Mouse (Mus musculus) mouse embryonic stem cell (cell line): ENCODE measurements around the gene Usp24.

Experiments
- in situ Hi-C, 2 experiments: fragments of 300-500 bp; cut with MboI; formaldehyde crosslinking; loops; 1 replicate in 1 of 2; 3 replicates in 1 of 2; pipeline ENCODE4 v1.14.3; 2019 to 2020; ENCODE audit warnings: low sequenced_read_pairs in 2 of 2, low pct_unique_long_range_greater_than_20kb in 1 of 2, mixed read lengths in 1 of 2; ENCODE audit not compliant: unreplicated experiment in 1 of 2

Usp24 gene

GRCm38 (mm10) chr4:106389908-106390307, 73.9 kb downstream of the Usp24 start:
- in situ Hi-C loops = no loop called here

GRCm38 (mm10) chr4:106409621-106410020, 93.6 kb downstream of the Usp24 start:
- in situ Hi-C loops = no loop called here

GRCm38 (mm10) chr4:106419256-106419655, 103.2 kb downstream of the Usp24 start:
- in situ Hi-C loops = no loop called here

DNA sequence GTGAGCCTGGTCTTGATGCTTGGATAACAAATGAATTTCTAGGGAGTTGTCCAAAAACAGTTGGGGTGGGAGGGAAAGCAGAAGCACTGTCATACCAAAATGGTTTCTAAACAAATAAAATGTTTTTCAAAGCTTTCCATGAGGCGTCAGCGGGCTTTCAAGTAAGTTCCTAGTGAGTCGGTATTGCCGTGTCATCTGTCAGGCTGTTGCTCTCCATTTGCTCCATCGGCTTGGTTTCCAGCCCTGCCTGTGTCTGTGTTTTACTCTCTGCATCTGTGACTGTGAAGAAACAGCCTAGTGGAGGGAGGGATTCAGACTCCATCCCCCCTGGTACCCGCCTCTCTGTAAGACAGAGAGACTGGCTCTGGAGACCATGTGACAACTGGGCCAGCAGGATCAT, 103.8 kb downstream of the Usp24 start:
- in situ Hi-C loops = no loop called here

DNA sequence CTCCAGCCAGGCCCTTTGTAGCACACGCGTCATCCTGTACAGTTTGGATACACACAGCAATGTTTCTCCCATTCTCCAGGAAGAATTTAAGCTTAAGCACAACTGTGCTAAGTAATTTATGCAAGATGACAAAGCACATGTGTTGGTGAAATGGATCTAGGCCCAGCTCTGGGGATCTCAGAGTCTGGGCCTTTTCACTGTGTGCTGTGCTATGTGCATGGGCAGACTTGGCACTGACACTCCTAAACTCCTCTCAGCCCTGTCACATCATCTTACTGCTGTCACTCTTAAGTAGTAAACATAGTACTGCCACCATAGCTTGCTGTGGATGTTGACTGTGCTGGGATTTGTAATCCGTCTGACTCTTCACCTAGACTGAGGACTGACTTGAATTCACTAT, 106.6 kb downstream of the Usp24 start:
- in situ Hi-C loops = no loop called here

DNA sequence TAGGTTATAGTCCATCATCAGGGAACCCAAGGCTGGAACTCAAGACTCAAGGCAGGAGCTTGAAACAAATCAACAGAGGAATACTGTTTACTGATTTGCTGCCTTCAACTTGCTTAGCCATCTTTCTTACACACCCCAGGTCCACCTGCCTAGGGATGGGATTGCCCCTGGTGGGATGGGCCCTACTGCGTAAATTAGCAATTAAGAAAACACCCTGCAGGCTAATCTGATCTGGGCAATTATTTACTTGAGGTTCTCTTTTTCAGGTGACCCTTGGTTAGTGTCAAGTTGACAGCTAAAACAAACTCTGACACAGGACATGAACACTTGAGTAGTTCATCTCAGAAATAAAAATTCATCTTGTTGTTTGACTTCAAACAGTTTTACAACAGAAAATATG, 108.5 kb downstream of the Usp24 start:
- in situ Hi-C loops = no loop called here

GRCm38 (mm10) chr4:106426286-106426685, 110.3 kb downstream of the Usp24 start:
- in situ Hi-C loops = no loop called here

DNA sequence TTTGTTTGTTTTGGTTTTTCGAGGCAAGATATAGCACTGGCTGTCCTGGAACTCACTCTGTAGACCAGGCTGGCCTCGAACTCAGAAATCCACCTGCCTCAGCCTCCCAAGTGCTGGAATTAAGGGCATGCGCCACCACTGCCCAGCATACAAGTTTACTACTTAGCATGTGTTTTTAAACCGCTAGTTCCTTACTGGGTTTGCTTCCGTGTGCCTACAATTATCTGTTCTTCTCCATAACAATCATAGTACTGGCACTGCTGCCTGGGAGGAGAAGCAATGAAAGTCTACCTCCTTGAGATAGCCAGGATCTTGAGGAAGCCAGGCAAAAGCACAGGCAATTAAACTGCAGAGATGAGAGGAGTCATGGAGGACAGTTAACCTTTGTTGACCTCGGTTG, 112.6 kb downstream of the Usp24 start:
- in situ Hi-C loops = no loop called here

DNA sequence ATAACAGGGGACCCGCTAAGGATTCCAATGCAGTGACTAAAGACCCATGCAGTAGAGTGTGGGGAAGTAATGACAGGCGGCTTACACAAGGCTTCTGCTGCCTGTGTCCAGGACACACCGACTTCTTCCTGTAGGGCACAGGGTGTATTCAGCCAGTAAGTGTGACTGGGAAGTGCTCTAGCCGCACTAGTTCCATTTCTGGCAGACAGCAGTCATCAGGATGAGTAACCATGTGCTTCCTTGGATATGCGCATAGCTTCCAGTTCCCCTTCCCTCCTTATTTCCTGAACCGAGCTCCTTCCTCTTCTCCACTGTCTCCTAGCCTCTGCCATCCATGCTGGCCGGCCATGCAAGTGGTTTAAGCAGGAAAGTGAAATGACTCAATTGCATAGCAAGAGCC, 113.1 kb downstream of the Usp24 start:
- in situ Hi-C loops = no loop called here

DNA sequence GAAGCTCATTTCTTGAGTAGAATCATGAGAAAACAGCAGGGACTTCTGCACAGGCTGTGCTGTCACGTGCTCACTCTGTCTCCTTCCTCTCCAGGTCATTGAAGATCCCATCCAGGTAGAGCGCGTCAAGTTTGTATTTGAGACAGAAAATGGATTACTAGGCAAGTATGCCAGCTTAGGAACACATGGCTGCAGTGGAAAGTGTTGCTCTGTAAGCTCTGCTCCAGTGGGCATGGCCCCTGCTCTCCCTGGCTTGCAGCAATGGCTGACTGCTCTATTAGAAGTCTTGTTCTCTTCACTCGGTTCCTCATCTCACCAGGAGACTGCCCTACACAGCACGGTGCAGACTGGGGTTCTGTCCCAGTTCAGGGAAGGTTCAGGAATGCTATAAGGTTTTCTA, 114.4 kb downstream of the Usp24 start:
- in situ Hi-C loops = no loop called here

DNA sequence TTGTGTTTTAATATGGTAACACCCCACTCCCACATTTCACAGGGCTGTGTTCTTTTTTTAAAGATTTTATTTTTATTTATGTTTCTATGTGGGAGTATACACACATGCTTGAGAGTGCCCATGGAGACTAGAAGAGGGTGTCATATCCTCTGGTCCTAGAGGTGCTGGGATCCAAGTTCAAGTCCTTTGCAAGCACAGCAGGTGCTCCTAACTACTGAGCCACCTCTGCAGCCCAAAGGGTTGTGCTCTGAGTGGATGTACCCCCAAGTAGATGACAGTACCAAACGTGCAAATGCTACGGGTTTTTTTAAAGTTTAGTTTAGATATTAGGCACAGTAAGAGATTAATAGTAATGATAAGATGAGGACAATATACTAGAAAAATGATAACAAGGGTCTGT, 119.4 kb downstream of the Usp24 start:
- in situ Hi-C loops = no loop called here

- in situ Hi-C loops = no loop called here
These were observed 120.5 kb downstream of the Usp24 start for GRCm38 (mm10) chr4:106436475-106436874.

DNA sequence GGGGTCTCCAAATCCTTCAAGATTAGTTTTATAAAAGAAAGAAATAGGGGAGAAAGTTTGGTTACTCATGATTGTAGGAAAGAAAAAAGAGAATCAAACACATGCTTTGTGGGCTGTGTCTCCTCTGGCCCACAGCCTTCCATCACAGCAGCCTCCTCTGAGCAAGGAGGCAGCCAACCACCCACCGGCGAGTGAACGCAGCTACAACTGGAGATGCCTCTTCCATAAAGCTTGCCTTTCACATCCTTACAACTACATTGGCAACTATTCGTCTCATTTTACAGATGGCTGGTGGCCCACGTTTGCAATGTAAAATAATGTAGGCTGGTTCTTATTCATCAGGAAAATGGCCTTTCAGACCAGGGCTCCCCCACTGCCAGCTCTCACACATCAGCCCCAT, 121.2 kb downstream of the Usp24 start:
- in situ Hi-C loops = no loop called here

DNA sequence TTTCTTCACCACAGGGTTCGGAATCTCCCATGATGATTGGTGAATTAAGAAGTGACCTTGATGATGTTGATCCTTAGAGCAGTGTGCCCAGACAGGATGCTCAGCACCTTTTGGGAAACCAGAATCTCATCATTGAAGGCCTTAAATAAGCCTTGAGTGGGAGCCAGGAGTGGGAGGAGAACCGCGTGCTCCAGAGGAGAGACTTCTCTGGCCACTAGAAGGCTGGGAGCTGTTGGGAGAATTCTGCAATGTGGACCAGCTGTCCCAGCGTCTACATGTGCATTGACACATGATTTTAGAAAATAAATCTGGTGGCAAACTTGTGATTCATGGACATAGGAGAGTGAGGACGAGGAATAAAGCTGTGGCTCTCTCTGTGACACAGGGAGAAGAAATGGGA, 122.8 kb downstream of the Usp24 start:
- in situ Hi-C loops = no loop called here

DNA sequence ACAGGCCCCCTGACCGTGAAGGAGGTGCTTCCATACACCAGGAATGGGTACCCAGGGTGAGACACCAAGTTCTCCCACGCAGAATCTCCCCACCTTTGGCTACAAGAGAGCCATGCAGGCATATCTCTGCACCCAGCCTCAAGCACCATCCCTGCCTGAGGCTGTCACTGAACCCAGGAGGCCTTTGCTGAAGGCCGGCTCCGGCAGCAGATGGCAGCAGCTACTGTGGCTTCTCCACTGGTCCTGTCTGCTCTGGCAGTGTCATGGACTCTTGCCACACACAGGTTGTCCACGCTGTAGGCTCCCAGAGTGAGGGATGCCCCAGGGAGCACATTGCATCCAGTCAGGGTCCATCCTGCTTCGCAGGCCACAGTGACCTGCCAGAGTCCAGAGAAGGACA, 127.2 kb downstream of the Usp24 start:
- in situ Hi-C loops = no loop called here

GRCm38 (mm10) chr4:106449306-106449705, 133.3 kb downstream of the Usp24 start:
- in situ Hi-C loops = no loop called here

DNA sequence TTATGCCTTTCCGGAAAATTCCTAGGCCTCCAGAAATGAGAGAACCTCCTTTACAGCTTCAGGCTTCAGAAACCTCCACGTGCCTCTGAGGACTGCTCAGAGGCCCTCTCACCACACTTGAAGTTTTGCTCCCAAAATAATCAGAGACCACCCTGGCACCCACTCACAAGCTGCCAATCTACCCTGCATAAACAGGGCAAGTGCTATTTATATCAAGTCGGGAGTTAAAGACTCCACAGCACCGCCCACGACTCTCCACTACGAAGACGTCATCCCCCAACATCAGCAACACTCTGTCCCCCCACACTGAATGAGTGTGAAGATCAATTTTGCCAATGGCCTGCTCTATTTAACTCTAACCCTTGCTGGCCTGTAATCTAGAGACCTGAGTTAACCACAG, 136.4 kb downstream of the Usp24 start:
- in situ Hi-C loops = loop anchor here in 1 of 2 experiments (25.0 kb wide), 1 partner anchor 215 kb away; no protein-coding TSS in a partner anchor

DNA sequence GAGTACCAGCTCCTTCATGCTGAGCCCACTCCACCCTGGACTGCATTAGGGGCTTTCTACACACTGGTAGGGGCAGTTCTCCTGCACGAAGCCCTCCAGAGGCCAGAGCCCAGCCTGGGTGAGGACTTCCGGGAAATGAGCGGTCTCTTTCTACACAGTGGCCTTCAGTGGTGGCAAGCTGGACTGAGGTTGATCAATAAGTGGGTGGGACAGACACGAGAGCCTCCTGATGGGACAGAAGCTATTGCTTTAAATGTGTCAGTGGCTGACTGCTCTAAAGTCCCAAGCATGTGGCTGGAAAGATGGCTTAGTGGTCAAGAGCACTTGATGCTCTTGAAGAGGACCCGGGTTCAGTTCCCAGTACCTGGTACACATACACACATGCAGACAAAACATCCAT, 137.1 kb downstream of the Usp24 start:
- in situ Hi-C loops = loop anchor here in 1 of 2 experiments (25.0 kb wide), 1 partner anchor 216 kb away; no protein-coding TSS in a partner anchor

DNA sequence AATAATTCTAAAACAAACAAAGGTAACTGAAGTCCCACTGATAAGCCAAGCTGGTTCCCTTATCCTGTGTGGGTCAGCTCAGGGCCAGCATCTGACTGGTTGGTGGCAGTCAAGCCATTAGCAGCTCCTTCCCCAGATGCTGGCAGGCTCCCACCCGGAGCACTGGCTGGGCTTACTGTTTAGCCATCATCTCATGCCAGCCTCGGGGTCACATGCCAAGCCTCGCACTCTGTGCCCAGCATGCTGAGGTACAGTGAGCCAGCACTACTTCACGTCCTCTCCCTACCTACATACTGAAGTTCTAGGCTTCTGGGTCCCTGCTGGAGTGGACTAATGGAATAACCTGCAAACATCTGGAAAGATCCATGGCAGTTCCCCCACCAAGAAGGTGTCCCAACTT, 137.5 kb downstream of the Usp24 start:
- in situ Hi-C loops = loop anchor here in 1 of 2 experiments (25.0 kb wide), 1 partner anchor 216 kb away; no protein-coding TSS in a partner anchor

- in situ Hi-C loops = loop anchor here in 1 of 2 experiments (25.0 kb wide), 1 partner anchor 217 kb away; no protein-coding TSS in a partner anchor
These were observed 138.5 kb downstream of the Usp24 start for GRCm38 (mm10) chr4:106454541-106454940.

GRCm38 (mm10) chr4:106462016-106462415, 146.0 kb downstream of the Usp24 start:
- in situ Hi-C loops = loop anchor here in 1 of 2 experiments (25.0 kb wide), 1 partner anchor 225 kb away; no protein-coding TSS in a partner anchor
